Mouse (Mus musculus): ENCODE data around the gene Dsn1. TPM values are rescaled to one million over a fixed set of nuclear protein-coding genes. Genes with fewer than 3 reads are reported as not detected.

The Dsn1 gene
- polyA plus RNA-seq, 1 experiment from 2014 or later = 27.7 TPM

Other genes with a start within 250 kb of the Dsn1 start
- 40.5 and 44.1 TPM in 2 replicates for gene Myl9, start 231.7 kb downstream of the Dsn1 start, polyA plus RNA-seq (2014; fragmentation: Nextera tagmentation; extraction: Ambion mirVana)
- 45.1 and 48.0 TPM in 2 replicates for gene Tgif2, start 167.1 kb downstream of the Dsn1 start, polyA plus RNA-seq (2014; fragmentation: Nextera tagmentation; extraction: Ambion mirVana)
- gene 4930518I15Rik, start 149.2 kb downstream of the Dsn1 start, polyA plus RNA-seq (2014; fragmentation: Nextera tagmentation; extraction: Ambion mirVana) = 2.7 and 4.7 TPM in 2 replicates
- 163 and 174 TPM in 2 replicates for gene Rab5if, start 144.0 kb downstream of the Dsn1 start, polyA plus RNA-seq (2014; fragmentation: Nextera tagmentation; extraction: Ambion mirVana)
- gene Sla2, start 120.0 kb downstream of the Dsn1 start, polyA plus RNA-seq (2014; fragmentation: Nextera tagmentation; extraction: Ambion mirVana) = 0.09 and 0.11 TPM in 2 replicates
- 93.6 and 106 TPM in 2 replicates for gene Ndrg3, start 15.1 kb downstream of the Dsn1 start, polyA plus RNA-seq (2014; fragmentation: Nextera tagmentation; extraction: Ambion mirVana)
- 5.9 and 8.1 TPM in 2 replicates for gene Soga1, start 72.1 kb upstream of the Dsn1 start, polyA plus RNA-seq (2014; fragmentation: Nextera tagmentation; extraction: Ambion mirVana)
- gene Tldc2, start 79.9 kb upstream of the Dsn1 start, polyA plus RNA-seq (2014; fragmentation: Nextera tagmentation; extraction: Ambion mirVana) = not detected in 2 replicates
- 13.6 and 15.6 TPM in 2 replicates for gene Samhd1, start 128.1 kb upstream of the Dsn1 start, polyA plus RNA-seq (2014; fragmentation: Nextera tagmentation; extraction: Ambion mirVana)
- 12.1 and 16.1 TPM in 2 replicates for gene Rbl1, start 197.4 kb upstream of the Dsn1 start, polyA plus RNA-seq (2014; fragmentation: Nextera tagmentation; extraction: Ambion mirVana)

All from forebrain, embryonic 14.5 days (tissue).